Comparison of ENCODE assay signal across 26 mouse cellular contexts in the genomic region with DNA sequence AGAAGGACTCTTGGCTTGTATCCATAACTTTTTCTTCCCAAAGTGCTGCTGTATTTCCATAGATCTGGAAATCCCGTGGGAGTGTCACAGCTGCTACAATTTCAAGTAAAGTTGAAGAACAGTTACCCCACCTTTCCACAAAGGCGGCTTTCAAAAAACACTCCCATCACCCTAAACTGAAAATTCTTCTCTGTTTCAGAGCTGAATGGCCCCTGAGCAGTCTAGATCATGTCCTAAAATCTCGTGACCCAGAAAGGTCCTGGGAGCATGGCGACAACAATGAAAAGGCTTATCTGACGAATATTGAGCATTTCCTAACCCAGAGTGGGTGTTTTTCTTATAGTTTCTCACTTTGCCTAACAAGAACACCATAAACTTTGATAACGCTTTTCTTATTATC.
"Had no signal": no experiment of that assay in that cellular context is flagged by ENCODE, and none has a peak within 500 bp of the region (broad histone marks: within the 10 kb centered on the region; RNA-seq: fewer than 3 reads in every experiment).

No protein-coding gene starts in this region.

- H3K27me3 ChIP-seq: heart, embryonic 13.5 days; heart, embryonic 15.5 days; hindbrain, embryonic 13.5 days; hindbrain, embryonic 15.5 days; kidney, embryonic 15.5 days; limb, embryonic 12.5 days had no signal

- H3K9me3 ChIP-seq: heart, embryonic 13.5 days; heart, embryonic 15.5 days; hindbrain, embryonic 13.5 days; hindbrain, embryonic 15.5 days; kidney, embryonic 15.5 days; limb, embryonic 10.5 days; limb, embryonic 12.5 days had no signal

- H3K4me2 ChIP-seq: heart, embryonic 11.5 days; heart, embryonic 13.5 days; heart, embryonic 15.5 days; hindbrain, embryonic 13.5 days; hindbrain, embryonic 15.5 days; kidney, embryonic 15.5 days; limb, embryonic 12.5 days; liver, embryonic 11.5 days had no signal

- DNase-seq: gastrocnemius, adult 2 months; gastrocnemius, postnatal 10 days; gastrocnemius, postnatal 25 days; heart, adult 18-20 months; heart, postnatal 14 days; heart, postnatal 36 days; kidney, adult 11 months; kidney, adult 2 months; kidney, adult 9 months; kidney, postnatal 25 days; kidney, postnatal 4 days; liver had no signal

- H3K9ac ChIP-seq: heart, embryonic 13.5 days; heart, embryonic 15.5 days; hindbrain, embryonic 13.5 days; hindbrain, embryonic 15.5 days; kidney, embryonic 15.5 days; limb, embryonic 12.5 days had no signal

- ATAC-seq: hindbrain, postnatal 0 days; intestine, embryonic 16.5 days had no signal

- H3K36me3 ChIP-seq: heart, embryonic 13.5 days; heart, embryonic 15.5 days; hindbrain, embryonic 13.5 days; hindbrain, embryonic 15.5 days; kidney, embryonic 15.5 days; limb, embryonic 10.5 days; limb, embryonic 12.5 days had no signal

- H3K27ac ChIP-seq: gastrocnemius, adult 2 months; heart, embryonic 13.5 days; heart, embryonic 15.5 days; hindbrain, embryonic 13.5 days; hindbrain, embryonic 15.5 days; hindbrain, postnatal 0 days; kidney, embryonic 15.5 days; kidney, postnatal 0 days; layer of hippocampus, adult 2 months; left cerebral cortex, adult 2 months; limb, embryonic 10.5 days; limb, embryonic 12.5 days had no signal

- H3K4me1 ChIP-seq: heart, embryonic 13.5 days; heart, embryonic 15.5 days; hindbrain, embryonic 13.5 days; hindbrain, embryonic 15.5 days; kidney, embryonic 15.5 days; limb, embryonic 12.5 days had no signal

- H3K4me3 ChIP-seq: gastrocnemius, adult 2 months; heart, embryonic 13.5 days; heart, embryonic 15.5 days; hindbrain, embryonic 13.5 days; hindbrain, embryonic 15.5 days; kidney, embryonic 15.5 days; layer of hippocampus, adult 2 months; left cerebral cortex, adult 2 months; limb, embryonic 10.5 days; limb, embryonic 12.5 days had no signal
